Mouse (Mus musculus) embryonic facial prominence, embryonic 12.5 days (tissue): ENCODE data around the gene Ppp1r13b. TPM values are rescaled to one million over a fixed set of nuclear protein-coding genes. Genes with fewer than 3 reads are reported as not detected.

ENCODE experiments used
- ATAC-seq: fragments of 200-750 bp; cut with Nextera tagmentation; 2 replicates; pipeline ENCODE4 v1.8.0; 2017; ENCODE audit not compliant: insufficient number of reproducible peaks, insufficient read depth, low FRiP score, low TSS enrichment
- H3K27ac ChIP-seq: fragments of 300-500 bp; sonication (generic); 2 replicates; pipeline ENCODE4 v1.5.1; 2016; ENCODE audit warnings: mild to moderate bottlenecking
- H3K27me3 ChIP-seq: fragments of 300-500 bp; sonication (generic); 2 replicates; pipeline ENCODE4 v1.6.1; 2016; ENCODE audit warnings: mild to moderate bottlenecking, moderate library complexity
- H3K36me3 ChIP-seq: fragments of 300-500 bp; sonication (generic); 2 replicates; pipeline ENCODE4 v1.6.1; 2016; ENCODE audit warnings: mild to moderate bottlenecking
- H3K4me1 ChIP-seq: fragments of 300-500 bp; sonication (generic); 2 replicates; pipeline ENCODE4 v1.6.1; 2016
- H3K4me2 ChIP-seq: fragments of 300-500 bp; sonication (generic); replicated peaks from 2 replicates; pipeline ENCODE4 v1.6.1; 2016; ENCODE audit warnings: mild to moderate bottlenecking, moderate library complexity
- H3K4me3 ChIP-seq: fragments of 300-500 bp; sonication (generic); 2 replicates; pipeline ENCODE4 v1.5.1; 2016; ENCODE audit warnings: mild to moderate bottlenecking
- H3K9ac ChIP-seq: fragments of 300-500 bp; sonication (generic); 2 replicates; pipeline ENCODE4 v1.6.1; 2016; ENCODE audit warnings: mild to moderate bottlenecking, moderate library complexity
- H3K9me3 ChIP-seq: fragments of 300-500 bp; sonication (generic); 2 replicates; pipeline ENCODE4 v1.6.1; 2016; ENCODE audit warnings: mild to moderate bottlenecking, moderate library complexity
- WGBS: fragments of 180-500 bp; shearing (Covaris S2); methylation state at CpG from one replicate; pipeline ENCODE4 v1.1.7; 2016; 5-methylcytosine and 5-hydroxymethylcytosine counted together
- polyA plus RNA-seq: library from polyadenylated mRNA; unstranded; fragments of >200 nt; fragmentation: Nextera tagmentation; extraction: Ambion mirVana; gene quantifications from 2 replicates; pipeline ENCODE4 v1.2.1, GENCODE M21; 2016

Ppp1r13b gene
- polyA plus RNA-seq, 1 experiment from 2014 or later, result 13.5 TPM

DNA sequence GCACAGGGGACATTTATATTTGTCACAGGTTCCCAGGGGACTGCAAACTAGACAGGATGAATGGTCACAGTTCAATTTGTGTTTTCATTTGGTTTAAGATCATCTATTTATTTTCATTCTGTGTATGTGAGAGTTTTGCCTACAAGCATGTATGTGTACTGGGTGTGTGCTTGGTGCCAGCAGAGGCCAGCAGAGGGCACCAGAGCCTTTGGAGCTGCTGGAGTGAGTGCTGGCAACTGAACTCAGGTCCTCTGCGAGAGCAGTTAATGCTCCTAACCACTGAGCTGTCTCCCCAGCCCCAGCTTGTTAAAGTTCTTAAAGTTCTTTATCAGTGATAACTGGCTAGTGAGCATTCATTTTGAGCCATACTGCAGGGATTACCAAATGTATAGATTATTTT is 128.4 kb downstream of the Ppp1r13b start:
- Histone ChIP-seq H3K9ac (no peak overlapping the region), H3K4me1 (no peaks in the 10 kb centered on the region), H3K9me3 (no peaks in the 10 kb centered on the region), H3K4me2 (no peak overlapping the region), H3K27me3 (no peaks in the 10 kb centered on the region), H3K4me3 (no peak overlapping the region), H3K27ac (no peak overlapping the region), H3K36me3 (peaks cover 95% of the 10 kb centered on the region)
- ATAC-seq, result no peak
- 100% methylated on average over 1 of the region's 1 CpGs for WGBS

Other genes starting within 250 kb of the Ppp1r13b start
- gene Ckb, start 235.8 kb downstream of the Ppp1r13b start, polyA plus RNA-seq, result 339 and 355 TPM in 2 replicates
- gene Trmt61a, start 230.0 kb downstream of the Ppp1r13b start, polyA plus RNA-seq, result 13.3 and 15.1 TPM in 2 replicates
- gene Bag5, start 194.9 kb downstream of the Ppp1r13b start, polyA plus RNA-seq, result 59.7 and 61.3 TPM in 2 replicates
- 53.0 and 59.7 TPM in 2 replicates for gene Apopt1, start 194.8 kb downstream of the Ppp1r13b start, polyA plus RNA-seq
- 149 and 157 TPM in 2 replicates for gene Klc1, start 149.3 kb downstream of the Ppp1r13b start, polyA plus RNA-seq
- gene Xrcc3, start 94.2 kb downstream of the Ppp1r13b start, polyA plus RNA-seq, result 10.8 and 11.2 TPM in 2 replicates
- gene Zfyve21, start 93.9 kb downstream of the Ppp1r13b start, polyA plus RNA-seq, result 88.9 and 90.9 TPM in 2 replicates
- gene Atp5mpl, start 58.9 kb upstream of the Ppp1r13b start, polyA plus RNA-seq, result 617 and 661 TPM in 2 replicates
- gene Tdrd9, start 63.4 kb upstream of the Ppp1r13b start, polyA plus RNA-seq, result 0.73 and 0.75 TPM in 2 replicates
- gene Rd3l, start 73.2 kb upstream of the Ppp1r13b start, polyA plus RNA-seq, result not detected in 2 replicates
- gene Aspg, start 198.6 kb upstream of the Ppp1r13b start, polyA plus RNA-seq, result 1.3 and 1.5 TPM in 2 replicates
- gene Kif26a, start 238.1 kb upstream of the Ppp1r13b start, polyA plus RNA-seq, result 5.0 and 5.6 TPM in 2 replicates